Comparison of ENCODE assay signal across 20 mouse cellular contexts in the genomic region with DNA sequence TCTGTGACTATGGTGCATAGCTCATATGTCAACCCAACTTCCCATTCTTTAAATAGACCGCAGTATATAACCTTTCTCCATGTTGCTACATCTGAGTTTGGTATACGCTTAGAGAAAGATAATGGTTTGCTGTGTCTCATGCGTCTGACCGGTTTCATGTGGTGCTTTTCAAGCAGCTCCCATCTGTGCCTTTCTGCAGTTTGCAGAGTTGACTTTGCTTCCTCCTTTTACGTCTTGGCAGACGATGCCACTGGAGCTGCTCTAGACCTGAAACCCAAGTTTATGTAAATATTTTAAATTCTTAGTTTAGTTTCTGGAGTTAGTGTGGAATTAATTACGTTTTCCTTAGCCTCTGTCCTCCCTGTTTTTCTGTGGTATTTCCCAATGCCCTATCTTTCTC. TPM values are rescaled to one million over a fixed set of nuclear protein-coding genes. Genes with fewer than 3 reads are reported as not detected.
DNase-seq lines count a peak whose midpoint lies in the region; ATAC-seq and TF ChIP-seq lines count a peak whose summit lies in the region.
"Had no signal": no experiment of that assay in that cellular context is flagged by ENCODE, and none has a peak within 500 bp of the region (broad histone marks: within the 10 kb centered on the region; RNA-seq: fewer than 3 reads in every experiment).

No protein-coding gene starts in this region.

- ATAC-seq in kidney, embryonic 16.5 days (ENCODE audit: low FRiP score, low TSS enrichment): no peak
- no peak for ATAC-seq in embryonic facial prominence, embryonic 15.5 days (ENCODE audit: insufficient number of reproducible peaks, low FRiP score, low TSS enrichment, low read depth)
- peak; percentile 47 for ATAC-seq in megakaryocyte, adult 5-6 weeks (ENCODE audit: poor library complexity, severe bottlenecking)
- no peak for ATAC-seq in hindbrain, embryonic 11.5 days (ENCODE audit: low FRiP score)

- H3K9ac ChIP-seq in kidney, embryonic 16.5 days (replicated peaks; ENCODE audit: low read length): no peak overlapping the region
- no peak overlapping the region for H3K9ac ChIP-seq in embryonic facial prominence, embryonic 15.5 days
- H3K9ac ChIP-seq in hindbrain, embryonic 11.5 days (ENCODE audit: low read depth, low read length): no peak overlapping the region
- H3K9ac ChIP-seq: forebrain, embryonic 13.5 days; heart, embryonic 12.5 days; hindbrain, embryonic 15.5 days; intestine, embryonic 15.5 days; neural tube, embryonic 15.5 days had no signal

- no peak for TF ChIP-seq POLR2A in lung, adult 2 months (IDR thresholded peaks at IDR 0.05; ENCODE audit: borderline replicate concordance, extremely low read depth, low read depth, low read length)

- H3K4me1 ChIP-seq in kidney, embryonic 16.5 days (ENCODE audit: insufficient read depth, low read length): peaks cover 27% of the 10 kb centered on the region
- peaks cover 14% of the 10 kb centered on the region for H3K4me1 ChIP-seq in embryonic facial prominence, embryonic 15.5 days
- H3K4me1 ChIP-seq in hindbrain, embryonic 11.5 days (replicated peaks; ENCODE audit: control insufficient read depth, insufficient read depth, low read length): no peaks in the 10 kb centered on the region
- H3K4me1 ChIP-seq in lung, adult 2 months (ENCODE audit: control insufficient read depth, insufficient read depth, low read length): no peaks in the 10 kb centered on the region; the same call in 1 of the 2 replicates
- H3K4me1 ChIP-seq: hindbrain, embryonic 15.5 days; neural tube, embryonic 15.5 days had no signal

- no peak for TF ChIP-seq CTCF in lung, adult 2 months (IDR thresholded peaks at IDR 0.05; ENCODE audit: insufficient read depth, low read length)

- H3K36me3 ChIP-seq in kidney, embryonic 16.5 days (ENCODE audit: insufficient read depth, low read length): no peaks in the 10 kb centered on the region
- no peaks in the 10 kb centered on the region for H3K36me3 ChIP-seq in embryonic facial prominence, embryonic 15.5 days
- H3K36me3 ChIP-seq in hindbrain, embryonic 11.5 days (ENCODE audit: control insufficient read depth, insufficient read depth, low read length): no peaks in the 10 kb centered on the region
- H3K36me3 ChIP-seq: hindbrain, embryonic 15.5 days; intestine, embryonic 15.5 days; neural tube, embryonic 15.5 days had no signal

- H3K27ac ChIP-seq in kidney, embryonic 16.5 days (ENCODE audit: low read length): peak overlapping the region; percentile 4; the same call in 1 of the 2 replicates
- 0 out of 2 replicates have a peak overlapping the region, but pooled peaks have one; percentile 4 for H3K27ac ChIP-seq in embryonic facial prominence, embryonic 15.5 days (replicated peaks)
- no peak overlapping the region for H3K27ac ChIP-seq in hindbrain, embryonic 11.5 days (ENCODE audit: low read depth, low read length)
- H3K27ac ChIP-seq: forebrain, embryonic 13.5 days; gastrocnemius, adult 2 months; hindbrain, embryonic 15.5 days; intestine, embryonic 15.5 days; macrophage; neural tube, embryonic 15.5 days had no signal

- DNase-seq in kidney, adult 11 months: no peak
- peak; percentile 50 to 74 for DNase-seq in right cerebral cortex, postnatal 10 days (ENCODE audit: low spot score in 2 of 2)
- DNase-seq in right cerebral cortex, adult 18-20 months: no peak
- no peak for DNase-seq in hindbrain, embryonic 11.5 days (ENCODE audit: low spot score)
- DNase-seq in lung, adult 2 months: no peak
- DNase-seq: cerebellum, adult 9-10 months; gastrocnemius, adult 2 months; heart, postnatal 14 days; kidney, postnatal 4 days; liver, postnatal 0 days; thymus, adult 2 months had no signal

- H3K9me3 ChIP-seq in kidney, embryonic 16.5 days (ENCODE audit: low read length): no peaks in the 10 kb centered on the region
- no peaks in the 10 kb centered on the region for H3K9me3 ChIP-seq in embryonic facial prominence, embryonic 15.5 days (replicated peaks)
- H3K9me3 ChIP-seq in hindbrain, embryonic 11.5 days (ENCODE audit: control insufficient read depth, low read length): no peaks in the 10 kb centered on the region
- H3K9me3 ChIP-seq: forebrain, embryonic 13.5 days; heart, embryonic 12.5 days; hindbrain, embryonic 15.5 days; intestine, embryonic 15.5 days; neural tube, embryonic 15.5 days had no signal

- no peak overlapping the region for H3K4me2 ChIP-seq in kidney, embryonic 16.5 days (replicated peaks; ENCODE audit: low read depth, low read length)
- H3K4me2 ChIP-seq in embryonic facial prominence, embryonic 15.5 days (replicated peaks): no peak overlapping the region
- no peak overlapping the region for H3K4me2 ChIP-seq in hindbrain, embryonic 11.5 days (replicated peaks; ENCODE audit: low read depth, low read length)
- H3K4me2 ChIP-seq: heart, embryonic 12.5 days; hindbrain, embryonic 15.5 days; intestine, embryonic 15.5 days; neural tube, embryonic 15.5 days had no signal

- H3K27me3 ChIP-seq in kidney, embryonic 16.5 days (ENCODE audit: insufficient read depth, low read length): no peaks in the 10 kb centered on the region
- H3K27me3 ChIP-seq in embryonic facial prominence, embryonic 15.5 days: no peaks in the 10 kb centered on the region
- no peaks in the 10 kb centered on the region for H3K27me3 ChIP-seq in hindbrain, embryonic 11.5 days (ENCODE audit: control insufficient read depth, insufficient read depth, low read length)
- H3K27me3 ChIP-seq: forebrain, embryonic 13.5 days; heart, embryonic 12.5 days; hindbrain, embryonic 15.5 days; intestine, embryonic 15.5 days; neural tube, embryonic 15.5 days had no signal

- 71% methylated on average over 7 of the region's 7 CpGs for WGBS in kidney, embryonic 16.5 days
- 54% methylated on average over 7 of the region's 7 CpGs for WGBS in embryonic facial prominence, embryonic 15.5 days
- WGBS in hindbrain, embryonic 11.5 days: 88% methylated on average over 7 of the region's 7 CpGs
- 62% methylated on average over 7 of the region's 7 CpGs for WGBS in lung, adult 2 months

- H3K4me3 ChIP-seq in kidney, embryonic 16.5 days (ENCODE audit: low read length): no peak overlapping the region
- no peak overlapping the region for H3K4me3 ChIP-seq in embryonic facial prominence, embryonic 15.5 days (replicated peaks)
- H3K4me3 ChIP-seq in hindbrain, embryonic 11.5 days (ENCODE audit: low read depth, low read length): no peak overlapping the region
- H3K4me3 ChIP-seq in lung, adult 2 months (replicated peaks; ENCODE audit: extremely low read depth, low read depth, low read length): no peak overlapping the region
- H3K4me3 ChIP-seq: forebrain, embryonic 13.5 days; gastrocnemius, adult 2 months; heart, embryonic 12.5 days; hindbrain, embryonic 15.5 days; intestine, embryonic 15.5 days; neural tube, embryonic 15.5 days had no signal

RNA-seq across cellular contexts. Expression of a gene that starts 7.5 kb away (rescaled TPM):
- polyA plus RNA-seq in kidney, embryonic 16.5 days (2015; fragmentation: Nextera tagmentation; extraction: Ambion mirVana): 30.4 and 32.6 TPM in 2 replicates
- polyA plus RNA-seq in embryonic facial prominence, embryonic 15.5 days (2015; fragmentation: Nextera tagmentation; extraction: Ambion mirVana): 29.6 and 29.8 TPM in 2 replicates
- total RNA-seq in megakaryocyte, adult 5-6 weeks (2015): 0.36 and 1.9 TPM in 2 replicates
- 0.69 and 2.1 TPM in 2 replicates for total RNA-seq in megakaryocyte, adult 5-6 weeks (2017)
- polyA plus RNA-seq in hindbrain, embryonic 11.5 days (2014; fragmentation: Nextera tagmentation; extraction: Ambion mirVana): 32.4 and 33.3 TPM in 2 replicates
- polyA plus RNA-seq in lung, adult 2 months (2012; rRNA removed): 4.6 and 10.0 TPM in 2 replicates

RNA-seq across cellular contexts. Expression of a gene that starts 9.6 kb away (rescaled TPM):
- polyA plus RNA-seq in kidney, embryonic 16.5 days (2015; fragmentation: Nextera tagmentation; extraction: Ambion mirVana): 14.4 and 15.1 TPM in 2 replicates
- polyA plus RNA-seq in embryonic facial prominence, embryonic 15.5 days (2015; fragmentation: Nextera tagmentation; extraction: Ambion mirVana): 20.6 and 22.4 TPM in 2 replicates
- 6.8 and 10.2 TPM in 2 replicates for total RNA-seq in megakaryocyte, adult 5-6 weeks (2015)
- total RNA-seq in megakaryocyte, adult 5-6 weeks (2017): 9.0 and 13.0 TPM in 2 replicates
- 26.3 and 27.2 TPM in 2 replicates for polyA plus RNA-seq in hindbrain, embryonic 11.5 days (2014; fragmentation: Nextera tagmentation; extraction: Ambion mirVana)
- polyA plus RNA-seq in lung, adult 2 months (2012; rRNA removed): 18.9 and 25.4 TPM in 2 replicates

Comparison
In these comparisons a context has a peak if more than half of its experiments do, and no peak if none do; other contexts are left out.
1. DNase-seq: peak in right cerebral cortex, postnatal 10 days (2 of 2); none in kidney, adult 11 months (single experiment), right cerebral cortex, adult 18-20 months (single experiment), hindbrain, embryonic 11.5 days (single experiment) and lung, adult 2 months (single experiment).